Mouse (Mus musculus) mature B cell (primary cell): ENCODE results near the gene Ctf1.

Experiments used
- in situ Hi-C: fragments of 300-500 bp; cut with MboI; formaldehyde crosslinking; loops from 2 replicates; pipeline ENCODE4 v1.14.3; 2019

The Ctf1 gene

GRCm38 (mm10) chr7:127712461-127713385 is at the start of gene Ctf1:
TSS of gene Ctf1 (plus strand) at chr7:127712736.
- in situ Hi-C loops: no loop called here

- in situ Hi-C loops: no loop called here
Observed at GRCm38 (mm10) chr7:127662926-127663325, 49.6 kb upstream of the Ctf1 start.

- in situ Hi-C loops: no loop called here
Observed at GRCm38 (mm10) chr7:127666066-127666654, 46.4 kb upstream of the Ctf1 start.

- in situ Hi-C loops: no loop called here
Observed at GRCm38 (mm10) chr7:127666679-127667078, 45.9 kb upstream of the Ctf1 start.

GRCm38 (mm10) chr7:127667171-127667570 is 45.4 kb upstream of the Ctf1 start:
- in situ Hi-C loops: no loop called here

GRCm38 (mm10) chr7:127671880-127672774 is 40.4 kb upstream of the Ctf1 start:
- in situ Hi-C loops: no loop called here

GRCm38 (mm10) chr7:127672776-127673175 is 39.8 kb upstream of the Ctf1 start:
- in situ Hi-C loops: no loop called here

GRCm38 (mm10) chr7:127674977-127675376 is 37.6 kb upstream of the Ctf1 start:
- in situ Hi-C loops: no loop called here

- in situ Hi-C loops: no loop called here
Observed at GRCm38 (mm10) chr7:127675391-127675811, 37.1 kb upstream of the Ctf1 start.

- in situ Hi-C loops: no loop called here
Observed at GRCm38 (mm10) chr7:127677077-127677476, 35.5 kb upstream of the Ctf1 start.

- in situ Hi-C loops: no loop called here
Observed at GRCm38 (mm10) chr7:127677609-127678008, 34.9 kb upstream of the Ctf1 start.

- in situ Hi-C loops: no loop called here
Observed at GRCm38 (mm10) chr7:127678811-127679210, 33.7 kb upstream of the Ctf1 start.

GRCm38 (mm10) chr7:127680541-127680940 is 32.0 kb upstream of the Ctf1 start:
- in situ Hi-C loops: no loop called here

GRCm38 (mm10) chr7:127681888-127682553 is 30.5 kb upstream of the Ctf1 start:
- in situ Hi-C loops: no loop called here

- in situ Hi-C loops: no loop called here
Observed at GRCm38 (mm10) chr7:127685304-127686018, 27.1 kb upstream of the Ctf1 start.

- in situ Hi-C loops: no loop called here
Observed at GRCm38 (mm10) chr7:127686740-127687449, 25.6 kb upstream of the Ctf1 start.

GRCm38 (mm10) chr7:127688935-127689334 is 23.6 kb upstream of the Ctf1 start:
- in situ Hi-C loops: no loop called here

GRCm38 (mm10) chr7:127689626-127690280 is 22.8 kb upstream of the Ctf1 start:
- in situ Hi-C loops: no loop called here

- in situ Hi-C loops: no loop called here
Observed at GRCm38 (mm10) chr7:127691221-127691989, 21.1 kb upstream of the Ctf1 start.
